Mouse (Mus musculus): ENCODE measurements around the gene Adipor1.
"Not testable (repeated sequence)": the region's sequence is repeated elsewhere in the genome, so short reads cannot be mapped to it uniquely, and the experiment has no call there.

Adipor1 gene

GRCm38 (mm10) chr1:134419176-134419575, 4.0 kb downstream of the Adipor1 start:
- in situ Hi-C loops (cut with MboI, MseI), result no loop called here

GRCm38 (mm10) chr1:134419751-134420458, 4.7 kb downstream of the Adipor1 start:
- in situ Hi-C loops (cut with MboI, MseI), result no loop called here

DNA sequence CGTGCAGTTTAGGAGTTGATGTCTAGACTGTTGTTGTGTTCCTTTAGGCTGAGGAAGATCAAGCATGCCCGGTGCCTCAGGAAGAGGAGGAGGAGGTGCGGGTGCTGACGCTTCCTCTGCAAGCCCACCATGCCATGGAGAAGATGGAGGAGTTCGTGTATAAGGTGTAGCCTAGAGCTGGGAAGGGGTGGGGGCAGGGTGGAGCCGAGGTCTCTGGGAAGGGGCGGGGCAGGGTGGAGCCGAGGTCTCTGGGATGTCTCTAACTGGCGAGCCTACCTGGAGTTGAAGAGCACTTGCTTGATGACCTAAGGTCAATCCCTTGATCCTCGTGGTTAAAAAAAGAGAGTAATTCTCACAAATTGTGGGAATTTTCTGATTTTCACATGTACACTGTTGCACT, 8.7 kb downstream of the Adipor1 start:
- in situ Hi-C loops (cut with MboI, MseI), result no loop called here

- in situ Hi-C loops (cut with MboI, MseI), result no loop called here
Observed at GRCm38 (mm10) chr1:134426289-134426688, 11.1 kb downstream of the Adipor1 start.

- in situ Hi-C loops (cut with MboI, MseI), result no loop called here
Observed at GRCm38 (mm10) chr1:134433002-134433401, 17.8 kb downstream of the Adipor1 start.

GRCm38 (mm10) chr1:134433473-134433872, 18.3 kb downstream of the Adipor1 start:
- in situ Hi-C loops (cut with MboI, MseI), result no loop called here

DNA sequence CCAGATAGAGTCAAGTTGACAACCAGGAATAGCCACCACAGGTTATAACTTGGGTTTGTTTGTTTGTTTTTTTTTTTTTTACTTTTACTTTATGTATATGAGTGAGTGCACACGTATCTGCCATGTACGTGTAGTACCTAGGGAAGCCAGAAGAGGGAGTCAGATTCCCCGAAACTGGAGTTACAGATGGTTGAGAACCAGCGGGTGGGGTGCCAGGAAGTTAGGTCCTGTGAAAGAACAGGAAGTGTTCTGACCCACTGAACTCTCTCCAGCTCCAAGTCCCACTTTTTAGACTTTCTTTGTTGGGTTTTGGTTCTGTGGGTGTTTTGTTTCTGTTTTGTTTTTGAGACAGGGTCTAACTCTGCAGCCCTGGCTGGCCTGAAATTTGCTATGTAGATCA, 20.2 kb downstream of the Adipor1 start:
- in situ Hi-C loops (cut with MboI, MseI), result loop anchor here (5.0 kb wide), 1 partner anchor 48 kb away; the partner anchor contains the start of gene 4933406M09Rik

- in situ Hi-C loops (cut with MboI, MseI), result no loop called here
Observed at GRCm38 (mm10) chr1:134440437-134440836, 25.3 kb downstream of the Adipor1 start.

DNA sequence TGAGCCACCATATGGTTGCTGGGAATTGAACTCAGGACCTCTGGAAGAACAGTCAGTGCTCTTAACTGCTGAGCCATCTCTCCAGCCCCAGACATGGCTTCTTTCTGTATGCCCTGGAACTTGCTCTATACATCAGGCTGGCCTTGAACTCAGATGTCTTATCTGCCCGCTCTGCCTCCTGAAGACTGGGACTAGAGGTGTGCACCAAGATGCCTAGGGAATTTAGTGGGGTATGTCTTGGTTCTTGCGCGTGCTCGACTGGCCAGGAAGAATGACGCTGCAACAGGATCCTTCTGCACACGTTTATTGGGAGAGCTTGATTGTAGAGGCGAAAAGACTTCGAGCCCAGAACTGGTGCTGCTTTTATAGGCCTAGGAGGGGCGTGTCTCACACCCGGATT, 26.6 kb downstream of the Adipor1 start:
- in situ Hi-C loops (cut with MboI, MseI), result not testable (repeated sequence)

GRCm38 (mm10) chr1:134442394-134442793, 27.2 kb downstream of the Adipor1 start:
- in situ Hi-C loops (cut with MboI, MseI), result no loop called here

GRCm38 (mm10) chr1:134443288-134443687, 28.1 kb downstream of the Adipor1 start:
- in situ Hi-C loops (cut with MboI, MseI), result not testable (repeated sequence)

DNA sequence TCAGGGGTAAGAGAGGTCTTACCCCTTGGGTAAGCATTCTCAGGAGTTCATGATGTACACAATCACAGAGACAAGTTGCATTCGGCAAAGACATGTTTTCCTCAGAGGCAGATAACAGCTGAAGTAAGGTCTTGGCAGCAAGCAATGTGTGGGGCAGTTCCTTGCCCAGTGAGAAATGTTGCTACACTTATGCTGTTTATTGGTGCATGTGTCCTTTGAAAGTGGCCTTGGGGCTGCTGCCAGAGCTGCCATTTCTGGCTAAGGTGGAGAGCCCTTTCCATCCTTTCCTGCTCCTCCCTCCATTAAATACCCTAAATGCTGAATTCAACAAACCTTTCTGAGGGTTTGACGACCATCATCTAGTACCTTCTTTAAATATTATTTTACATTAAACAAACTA, 30.2 kb downstream of the Adipor1 start:
- in situ Hi-C loops (cut with MboI, MseI), result no loop called here

- in situ Hi-C loops (cut with MboI, MseI), result not testable (repeated sequence)
Observed at GRCm38 (mm10) chr1:134448537-134448936, 33.4 kb downstream of the Adipor1 start.

- in situ Hi-C loops (cut with MboI, MseI), result no loop called here
Observed at GRCm38 (mm10) chr1:134450201-134450600, 35.0 kb downstream of the Adipor1 start.

DNA sequence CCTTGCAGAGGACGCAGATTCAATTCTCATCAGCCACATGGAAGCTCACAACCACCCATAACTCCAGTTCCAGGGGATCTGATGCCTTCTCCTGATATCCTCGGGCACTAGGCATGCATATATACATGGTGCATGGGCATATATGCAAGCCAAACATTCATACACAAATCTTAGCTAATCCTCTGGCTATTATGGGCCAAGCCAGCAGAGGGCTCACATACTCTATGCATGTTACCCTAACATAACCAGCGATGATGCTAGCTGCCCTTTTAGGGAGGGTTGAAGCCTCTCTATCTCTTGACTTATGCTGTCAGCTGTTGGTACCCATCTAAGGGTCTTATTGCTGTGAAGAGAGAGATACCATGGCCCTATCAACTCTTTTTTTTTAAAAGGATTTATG, 35.8 kb downstream of the Adipor1 start:
- in situ Hi-C loops (cut with MboI, MseI), result no loop called here

GRCm38 (mm10) chr1:134454904-134455824, 40.0 kb downstream of the Adipor1 start, which contains the start of gene Klhl12:
Gene Klhl12 (plus strand): TSS chr1:134455531.
- in situ Hi-C loops (cut with MboI, MseI), result no loop called here

DNA sequence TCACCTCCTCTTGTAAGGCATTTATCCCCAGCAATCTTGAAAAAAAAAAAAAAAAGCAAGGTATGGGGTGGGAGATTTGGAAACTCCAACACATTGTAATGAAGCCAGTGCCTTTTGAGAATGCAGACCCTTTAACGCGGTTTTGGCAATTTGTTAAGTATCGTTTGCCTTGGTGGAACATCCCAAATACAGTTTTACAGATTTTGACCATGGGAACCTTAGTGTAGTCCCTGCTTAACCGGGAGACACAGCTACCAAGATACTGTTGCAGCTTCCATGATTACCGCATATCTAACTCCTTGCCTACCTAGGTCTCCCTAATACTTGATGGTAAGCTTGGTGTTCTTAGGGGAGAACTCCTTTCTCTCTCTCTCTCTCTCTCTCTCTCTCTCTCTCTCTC, 40.9 kb downstream of the Adipor1 start:
- in situ Hi-C loops (cut with MboI, MseI), result no loop called here

DNA sequence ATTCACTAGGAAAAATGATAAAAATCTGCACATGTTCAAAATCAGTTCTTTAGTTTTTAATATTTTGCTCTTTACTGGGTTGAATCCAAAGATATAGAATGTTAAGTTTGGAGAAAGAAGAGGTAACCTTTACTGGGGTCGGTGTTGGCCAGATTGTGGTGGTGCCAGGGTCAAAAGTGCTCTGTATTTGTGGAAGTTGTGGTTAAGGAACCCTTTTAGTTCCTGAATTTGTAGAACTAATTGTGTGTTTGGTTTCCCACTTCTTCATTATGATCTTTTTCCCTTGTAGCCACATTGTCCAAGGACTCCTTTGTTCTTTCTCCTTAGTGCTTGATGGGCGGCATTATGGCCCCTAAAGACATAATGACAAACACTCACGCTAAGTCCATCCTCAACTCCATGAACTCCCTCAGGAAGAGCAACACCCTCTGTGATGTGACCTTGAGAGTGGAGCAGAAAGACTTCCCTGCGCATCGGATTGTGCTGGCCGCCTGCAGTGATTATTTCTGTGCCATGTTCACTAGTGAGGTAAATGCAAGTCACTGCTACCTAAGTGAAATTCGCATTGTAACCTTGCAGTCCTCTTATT, 43.1 kb downstream of the Adipor1 start:
- in situ Hi-C loops (cut with MboI, MseI), result no loop called here

- in situ Hi-C loops (cut with MboI, MseI), result no loop called here
Observed at GRCm38 (mm10) chr1:134460294-134461284, 45.4 kb downstream of the Adipor1 start.
